Mouse (Mus musculus): ENCODE measurements around the gene Hsd17b10. TPM values are rescaled to one million over a fixed set of nuclear protein-coding genes. Genes with fewer than 3 reads are reported as not detected.

The Hsd17b10 gene
- polyA plus RNA-seq, 1 experiment: 51.2 TPM

- no peak for DNase-seq
- 55% methylated on average over 2 of the region's 2 CpGs for WGBS
- no peak for TF ChIP-seq POLR2A (IDR thresholded peaks at IDR 0.05; ENCODE audit: borderline replicate concordance, extremely low read depth, low read depth, low read length)
- TF ChIP-seq CTCF (IDR thresholded peaks at IDR 0.05; ENCODE audit: insufficient read depth, low read length): no peak
- Histone ChIP-seq H3K4me1 (ENCODE audit: control insufficient read depth, insufficient read depth, low read length) (peaks cover 5% of the 10 kb centered on the region), H3K4me3 (replicated peaks; ENCODE audit: extremely low read depth, low read depth, low read length) (no peak overlapping the region)
Measured at GRCm38 (mm10) chrX:152019294-152019693, 17.6 kb downstream of the Hsd17b10 start.

- no peak overlapping the region for H3K4me3 ChIP-seq (replicated peaks; ENCODE audit: extremely low read depth, low read depth, low read length)
- H3K4me1 ChIP-seq (ENCODE audit: control insufficient read depth, insufficient read depth, low read length): no peaks in the 10 kb centered on the region
- TF ChIP-seq CTCF (IDR thresholded peaks at IDR 0.05; ENCODE audit: insufficient read depth, low read length): no peak
- no peak for TF ChIP-seq POLR2A (IDR thresholded peaks at IDR 0.05; ENCODE audit: borderline replicate concordance, extremely low read depth, low read depth, low read length)
- DNase-seq: no peak
Measured at GRCm38 (mm10) chrX:152039865-152040264, 38.2 kb downstream of the Hsd17b10 start.

GRCm38 (mm10) chrX:152047230-152047629 lies 45.6 kb downstream of the Hsd17b10 start:
- Histone ChIP-seq H3K4me3 (replicated peaks; ENCODE audit: extremely low read depth, low read depth, low read length) (no peak overlapping the region), H3K4me1 (ENCODE audit: control insufficient read depth, insufficient read depth, low read length) (no peaks in the 10 kb centered on the region)
- no peak for TF ChIP-seq POLR2A (IDR thresholded peaks at IDR 0.05; ENCODE audit: borderline replicate concordance, extremely low read depth, low read depth, low read length)
- TF ChIP-seq CTCF (IDR thresholded peaks at IDR 0.05; ENCODE audit: insufficient read depth, low read length): no peak
- DNase-seq: no peak

- Histone ChIP-seq H3K4me3 (replicated peaks; ENCODE audit: extremely low read depth, low read depth, low read length) (no peak overlapping the region), H3K4me1 (ENCODE audit: control insufficient read depth, insufficient read depth, low read length) (no peaks in the 10 kb centered on the region)
- no peak for TF ChIP-seq POLR2A (IDR thresholded peaks at IDR 0.05; ENCODE audit: borderline replicate concordance, extremely low read depth, low read depth, low read length)
- TF ChIP-seq CTCF (IDR thresholded peaks at IDR 0.05; ENCODE audit: insufficient read depth, low read length): no peak
- 55% methylated on average over 3 of the region's 3 CpGs for WGBS
- DNase-seq: no peak
Measured at GRCm38 (mm10) chrX:152052546-152052945, 50.9 kb downstream of the Hsd17b10 start.

Other genes with a start within 250 kb of the Hsd17b10 start
- 45.0 and 55.2 TPM in 2 replicates for gene Huwe1, start 201.0 kb upstream of the Hsd17b10 start, polyA plus RNA-seq (2012; rRNA removed)
- gene Ribc1, start 14.4 kb downstream of the Hsd17b10 start, polyA plus RNA-seq (2012; rRNA removed): 0.59 and 1.1 TPM in 2 replicates
- 15.3 and 22.4 TPM in 2 replicates for gene Smc1a, start 14.6 kb downstream of the Hsd17b10 start, polyA plus RNA-seq (2012; rRNA removed)
- 19.7 and 27.4 TPM in 2 replicates for gene Iqsec2, start 142.4 kb downstream of the Hsd17b10 start, polyA plus RNA-seq (2012; rRNA removed)
- 46.4 and 49.9 TPM in 2 replicates for gene Kdm5c, start 231.2 kb downstream of the Hsd17b10 start, polyA plus RNA-seq (2012; rRNA removed)